In the genomic region with DNA sequence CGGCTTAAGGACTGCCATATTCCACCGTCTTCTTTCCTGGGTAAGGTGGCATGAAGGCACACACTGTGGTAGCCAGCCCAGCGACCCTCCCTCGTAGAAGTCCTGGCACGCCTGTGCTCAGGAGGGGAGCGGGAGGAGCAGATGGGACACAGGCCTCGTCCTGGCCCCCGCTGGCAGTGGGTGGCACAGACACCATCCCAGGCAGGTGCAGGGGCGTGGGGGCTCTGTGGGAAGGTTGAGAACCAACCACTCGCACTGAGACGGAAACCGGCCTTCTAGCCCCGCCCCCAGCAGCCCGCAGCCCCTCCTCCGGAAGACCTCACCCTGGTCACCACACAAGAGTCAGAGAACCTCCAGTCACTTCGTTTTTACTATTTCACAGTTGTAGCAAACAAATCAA, we compare ENCODE assay signal across 8 mouse cellular contexts. TPM values are rescaled to one million over a fixed set of nuclear protein-coding genes. Genes with fewer than 3 reads are reported as not detected.
DNase-seq lines count a peak whose midpoint lies in the region; ATAC-seq and TF ChIP-seq lines count a peak whose summit lies in the region.

No protein-coding gene starts in this region.

- no peaks in the 10 kb centered on the region for H3K9me3 ChIP-seq in embryonic facial prominence, embryonic 11.5 days (replicated peaks; ENCODE audit: control insufficient read depth, low read length)
- H3K9me3 ChIP-seq in hindbrain, embryonic 12.5 days (replicated peaks): no peaks in the 10 kb centered on the region; the same call in 1 of the 2 replicates
- no peaks in the 10 kb centered on the region for H3K9me3 ChIP-seq in liver, embryonic 14.5 days (ENCODE audit: control insufficient read depth, low read length)

- TF ChIP-seq CTCF in liver, embryonic 14.5 days (IDR thresholded peaks at IDR 0.05; ENCODE audit: low read depth): no peak

- WGBS in embryonic facial prominence, embryonic 11.5 days: 12% methylated on average over 16 of the region's 16 CpGs
- 11% methylated on average over 16 of the region's 16 CpGs for WGBS in hindbrain, embryonic 12.5 days
- 2% methylated on average over 16 of the region's 16 CpGs for whole genome bisulfite sequencing in liver, embryonic 14.5 days (ENCODE audit: insufficient replicate concordance)

- H3K27me3 ChIP-seq in embryonic facial prominence, embryonic 11.5 days (ENCODE audit: control insufficient read depth, insufficient read depth, low read length): no peaks in the 10 kb centered on the region
- no peaks in the 10 kb centered on the region for H3K27me3 ChIP-seq in hindbrain, embryonic 12.5 days
- no peaks in the 10 kb centered on the region for H3K27me3 ChIP-seq in liver, embryonic 14.5 days (ENCODE audit: control insufficient read depth, insufficient read depth, low read length)
- no peaks in the 10 kb centered on the region for H3K27me3 ChIP-seq in myocyte (ENCODE audit: control insufficient read depth, insufficient read depth, insufficient read length)

- peaks cover 2% of the 10 kb centered on the region for H3K79me2 ChIP-seq in myocyte (ENCODE audit: control insufficient read depth, insufficient read depth)

- DNase-seq in urinary bladder, postnatal 14 days (ENCODE audit: low spot score): peak; percentile 70
- DNase-seq in urinary bladder, postnatal 4 days (ENCODE audit: low spot score in 2 of 2): no peak
- peak; percentile 48 for DNase-seq in embryonic facial prominence, embryonic 11.5 days (ENCODE audit: low spot score)
- DNase-seq in liver, embryonic 14.5 days (ENCODE audit: low read depth in 3 of 3, low spot score in 3 of 3): no peak
- peak; percentile 90 to 92 for DNase-seq in thymus, postnatal 10 days (ENCODE audit: low spot score in 2 of 2)
- no peak for DNase-seq in frontal cortex, adult 2 months (ENCODE audit: extremely low spot score in 1 of 2, low spot score in 1 of 2)

- H3K36me3 ChIP-seq in embryonic facial prominence, embryonic 11.5 days (replicated peaks; ENCODE audit: control insufficient read depth, insufficient read depth, low read depth, low read length): no peaks in the 10 kb centered on the region; the same call in none of the 2 replicates
- peaks cover 41% of the 10 kb centered on the region for H3K36me3 ChIP-seq in hindbrain, embryonic 12.5 days
- H3K36me3 ChIP-seq in liver, embryonic 14.5 days (replicated peaks; ENCODE audit: control insufficient read depth, insufficient read depth, low read depth): peaks cover 43% of the 10 kb centered on the region
- peaks cover 32% of the 10 kb centered on the region for H3K36me3 ChIP-seq in myocyte (ENCODE audit: control insufficient read depth, insufficient read depth)

- H3K9ac ChIP-seq in embryonic facial prominence, embryonic 11.5 days (replicated peaks; ENCODE audit: low read length): peak overlapping the region; percentile 32; the same call in 1 of the 2 replicates
- peak overlapping the region; percentile 63 for H3K9ac ChIP-seq in hindbrain, embryonic 12.5 days
- peak overlapping the region; percentile 94 for H3K9ac ChIP-seq in liver, embryonic 14.5 days (replicated peaks)

- 0 out of 2 replicates have a peak, but pooled peaks have one; percentile 26 for ATAC-seq in embryonic facial prominence, embryonic 11.5 days (replicated peaks; ENCODE audit: insufficient number of reproducible peaks, low FRiP score, low TSS enrichment, low read depth)
- ATAC-seq in hindbrain, embryonic 12.5 days (ENCODE audit: low FRiP score): peak; percentile 47
- peak; percentile 38 for ATAC-seq in liver, embryonic 14.5 days (ENCODE audit: insufficient read depth)

- no peak overlapping the region for H3ac ChIP-seq in myocyte (ENCODE audit: control insufficient read depth, insufficient read length)

- no peak overlapping the region for H3K27ac ChIP-seq in embryonic facial prominence, embryonic 11.5 days (replicated peaks; ENCODE audit: low read depth, low read length)
- H3K27ac ChIP-seq in hindbrain, embryonic 12.5 days: peak overlapping the region; percentile 71; the same call in 1 of the 2 replicates
- H3K27ac ChIP-seq in liver, embryonic 14.5 days: peak overlapping the region; percentile 93

- H3K4me3 ChIP-seq in embryonic facial prominence, embryonic 11.5 days (ENCODE audit: low read depth, low read length): peak overlapping the region; percentile 15; the same call in 1 of the 2 replicates
- H3K4me3 ChIP-seq in hindbrain, embryonic 12.5 days: peak overlapping the region; percentile 24
- H3K4me3 ChIP-seq in liver, embryonic 14.5 days (ENCODE audit: insufficient read depth in 1 of 2, low read depth in 2 of 2, low read length in 2 of 2): peak overlapping the region; percentile 55 to 75
- no peak overlapping the region for H3K4me3 ChIP-seq in myocyte

- H3K4me1 ChIP-seq in embryonic facial prominence, embryonic 11.5 days (ENCODE audit: control insufficient read depth, insufficient read depth, low read length): no peaks in the 10 kb centered on the region
- H3K4me1 ChIP-seq in hindbrain, embryonic 12.5 days: peaks cover 19% of the 10 kb centered on the region
- H3K4me1 ChIP-seq in liver, embryonic 14.5 days (replicated peaks; ENCODE audit: control insufficient read depth in 2 of 2, insufficient read depth in 2 of 2, low read length in 1 of 2): peaks cover 33% of the 10 kb centered on the region in 2 experiments

- TF ChIP-seq EP300 in liver, embryonic 14.5 days (IDR thresholded peaks at IDR 0.05; ENCODE audit: low read depth): no peak

- TF ChIP-seq POLR2A in myocyte (IDR thresholded peaks at IDR 0.05; ENCODE audit: insufficient read length, low read depth): no peak

- peak overlapping the region; percentile 49 for H3K4me2 ChIP-seq in embryonic facial prominence, embryonic 11.5 days (ENCODE audit: low read depth, low read length)
- peak overlapping the region; percentile 55 for H3K4me2 ChIP-seq in hindbrain, embryonic 12.5 days (replicated peaks)
- H3K4me2 ChIP-seq in liver, embryonic 14.5 days (ENCODE audit: low read depth): peak overlapping the region; percentile 95
- no peak overlapping the region for H3K4me2 ChIP-seq in myocyte (ENCODE audit: low read depth)

TF ChIP-seq in myocyte, 11 proteins besides CTCF, POLR2A, EP300 and RAD21:
- TF ChIP-seq MYOG (IDR thresholded peaks at IDR 0.05; ENCODE audit: control insufficient read depth in 1 of 3, insufficient read depth in 1 of 3, insufficient read length in 2 of 3, low read depth in 2 of 3) (no peak), MYOD1 (IDR thresholded peaks at IDR 0.05; ENCODE audit: control insufficient read depth in 1 of 3, insufficient read length in 2 of 3, low read depth in 2 of 3) (peak in 1 of 3 experiments; percentile 25), MAX (IDR thresholded peaks at IDR 0.05; ENCODE audit: low read depth) (no peak), POLR2AphosphoS2 (IDR thresholded peaks at IDR 0.05; ENCODE audit: insufficient read length, low read depth) (peak; percentile 73), TCF3 (IDR thresholded peaks at IDR 0.05; ENCODE audit: insufficient read length, low read depth) (no peak), SRF (IDR thresholded peaks at IDR 0.05; ENCODE audit: control insufficient read depth, insufficient read length, low read depth) (no peak), USF1 (IDR thresholded peaks at IDR 0.05; ENCODE audit: low read depth) (no peak)

RNA-seq across cellular contexts. Expression of gene Unc13d, which starts 0.5 kb away (rescaled TPM):
- polyA plus RNA-seq in embryonic facial prominence, embryonic 11.5 days (2014; fragmentation: Nextera tagmentation; extraction: Ambion mirVana): 0.71 and 1.2 TPM in 2 replicates
- 1.6 and 1.7 TPM in 2 replicates for polyA plus RNA-seq in hindbrain, embryonic 12.5 days (2016; fragmentation: Nextera tagmentation; extraction: Ambion mirVana)
- 18.7 and 19.6 TPM in 2 replicates for polyA plus RNA-seq in liver, embryonic 14.5 days (2012; rRNA removed)
- 14.9 and 16.8 TPM in 2 replicates for polyA plus RNA-seq in liver, embryonic 14.5 days (2014; fragmentation: Nextera tagmentation; extraction: Ambion mirVana)
- 9.1 TPM for polyA plus RNA-seq in myocyte (2012; fragmentation: generic; extraction: Trizol)
- 0.84 and 0.90 TPM in 2 replicates for polyA plus RNA-seq in frontal cortex, adult 2 months (2012; rRNA removed)

RNA-seq across cellular contexts. Expression of gene Wbp2, which starts 8.6 kb away (rescaled TPM):
- 47.0 and 49.6 TPM in 2 replicates for polyA plus RNA-seq in embryonic facial prominence, embryonic 11.5 days (2014; fragmentation: Nextera tagmentation; extraction: Ambion mirVana)
- 90.7 and 97.7 TPM in 2 replicates for polyA plus RNA-seq in hindbrain, embryonic 12.5 days (2016; fragmentation: Nextera tagmentation; extraction: Ambion mirVana)
- polyA plus RNA-seq in liver, embryonic 14.5 days (2012; rRNA removed): 46.2 and 57.4 TPM in 2 replicates
- 74.5 and 87.6 TPM in 2 replicates for polyA plus RNA-seq in liver, embryonic 14.5 days (2014; fragmentation: Nextera tagmentation; extraction: Ambion mirVana)
- 156 TPM for polyA plus RNA-seq in myocyte (2012; fragmentation: generic; extraction: Trizol)
- 391 and 407 TPM in 2 replicates for polyA plus RNA-seq in frontal cortex, adult 2 months (2012; rRNA removed)

RNA-seq across cellular contexts. Expression of gene Unk, which starts 48.1 kb away (rescaled TPM):
- 21.2 and 21.7 TPM in 2 replicates for polyA plus RNA-seq in embryonic facial prominence, embryonic 11.5 days (2014; fragmentation: Nextera tagmentation; extraction: Ambion mirVana)
- 48.8 and 49.1 TPM in 2 replicates for polyA plus RNA-seq in hindbrain, embryonic 12.5 days (2016; fragmentation: Nextera tagmentation; extraction: Ambion mirVana)
- polyA plus RNA-seq in liver, embryonic 14.5 days (2012; rRNA removed): 10.4 and 12.1 TPM in 2 replicates
- 6.4 and 7.9 TPM in 2 replicates for polyA plus RNA-seq in liver, embryonic 14.5 days (2014; fragmentation: Nextera tagmentation; extraction: Ambion mirVana)
- 15.3 TPM for polyA plus RNA-seq in myocyte (2012; fragmentation: generic; extraction: Trizol)
- 35.4 and 38.1 TPM in 2 replicates for polyA plus RNA-seq in frontal cortex, adult 2 months (2012; rRNA removed)

RNA-seq across cellular contexts. Expression of gene Trim47, which starts 48.8 kb away (rescaled TPM):
- 3.4 and 4.5 TPM in 2 replicates for polyA plus RNA-seq in embryonic facial prominence, embryonic 11.5 days (2014; fragmentation: Nextera tagmentation; extraction: Ambion mirVana)
- 4.4 and 5.3 TPM in 2 replicates for polyA plus RNA-seq in hindbrain, embryonic 12.5 days (2016; fragmentation: Nextera tagmentation; extraction: Ambion mirVana)
- 1.8 and 2.0 TPM in 2 replicates for polyA plus RNA-seq in liver, embryonic 14.5 days (2012; rRNA removed)
- 2.2 and 3.2 TPM in 2 replicates for polyA plus RNA-seq in liver, embryonic 14.5 days (2014; fragmentation: Nextera tagmentation; extraction: Ambion mirVana)
- 101 TPM for polyA plus RNA-seq in myocyte (2012; fragmentation: generic; extraction: Trizol)
- polyA plus RNA-seq in frontal cortex, adult 2 months (2012; rRNA removed): 6.2 and 7.4 TPM in 2 replicates

RNA-seq across cellular contexts. Expression of gene H3f3b, which starts 50.5 kb away (rescaled TPM):
- polyA plus RNA-seq in embryonic facial prominence, embryonic 11.5 days (2014; fragmentation: Nextera tagmentation; extraction: Ambion mirVana): 2,457 and 2,634 TPM in 2 replicates
- 2,216 and 2,474 TPM in 2 replicates for polyA plus RNA-seq in hindbrain, embryonic 12.5 days (2016; fragmentation: Nextera tagmentation; extraction: Ambion mirVana)
- 173 and 248 TPM in 2 replicates for polyA plus RNA-seq in liver, embryonic 14.5 days (2012; rRNA removed)
- 651 and 676 TPM in 2 replicates for polyA plus RNA-seq in liver, embryonic 14.5 days (2014; fragmentation: Nextera tagmentation; extraction: Ambion mirVana)
- polyA plus RNA-seq in myocyte (2012; fragmentation: generic; extraction: Trizol): 502 TPM
- polyA plus RNA-seq in frontal cortex, adult 2 months (2012; rRNA removed): 347 and 369 TPM in 2 replicates

Comparison
In these comparisons a context has a peak if more than half of its experiments do, and no peak if none do; other contexts are left out.
1. DNase-seq: peak in urinary bladder, postnatal 14 days (single experiment), embryonic facial prominence, embryonic 11.5 days (single experiment) and thymus, postnatal 10 days (2 of 2); none in urinary bladder, postnatal 4 days (0 of 2), liver, embryonic 14.5 days (0 of 3) and frontal cortex, adult 2 months (0 of 2).
2. H3K9ac ChIP-seq: peak in every context shown above with its lines; median percentile 94 in liver, embryonic 14.5 days; 63 in hindbrain, embryonic 12.5 days; 32 in embryonic facial prominence, embryonic 11.5 days.
3. Peak in every context shown above with its lines, with median percentiles within 50 percentile points of each other: ATAC-seq.